Mouse (Mus musculus): ENCODE measurements around the gene Tecta. TPM values are rescaled to one million over a fixed set of nuclear protein-coding genes. Genes with fewer than 3 reads are reported as not detected.

The Tecta gene
- polyA plus RNA-seq (2012; rRNA removed; ENCODE audit: low replicate concordance): 0.06 TPM in 2 replicates

DNA sequence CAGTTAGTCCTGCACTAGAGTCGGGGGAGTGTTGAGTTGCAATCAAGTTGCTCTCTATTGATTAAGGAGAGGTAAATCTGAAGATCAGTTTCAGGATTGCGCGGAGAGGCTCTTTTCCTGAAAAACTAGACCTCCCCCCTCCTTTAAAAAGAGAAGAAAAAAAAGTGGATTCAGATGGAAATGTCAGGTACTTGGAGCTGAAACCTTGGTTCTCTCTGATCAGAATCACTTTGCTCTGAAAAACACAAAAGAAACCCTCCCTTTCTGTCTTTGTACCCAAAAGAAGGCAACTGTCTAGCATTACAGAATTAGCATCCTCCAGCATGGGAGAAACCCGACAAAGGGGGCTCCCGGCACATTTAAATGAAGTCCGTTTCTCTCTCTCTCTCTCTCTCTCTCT lies at the start of gene Tecta:
Gene Tecta, minus strand, starts transcription at position 101 of the 400 bp plus-strand sequence.

Other genes with a start within 250 kb of the Tecta start
- gene Sc5d, start 135.7 kb downstream of the Tecta start, polyA plus RNA-seq (2012; rRNA removed; ENCODE audit: low replicate concordance): 82.8 and 281 TPM in 2 replicates
- 4.5 and 8.7 TPM in 2 replicates for gene Tbcel, start 107.9 kb upstream of the Tecta start, polyA plus RNA-seq (2012; rRNA removed; ENCODE audit: low replicate concordance)

All from mammary gland, adult 2 months (tissue).